Mouse (Mus musculus): ENCODE data around the gene Ralgps1. TPM values are rescaled to one million over a fixed set of nuclear protein-coding genes. Genes with fewer than 3 reads are reported as not detected.

The Ralgps1 gene
- polyA plus RNA-seq, 1 experiment, result 48.7 TPM

- H3K4me1 ChIP-seq (ENCODE audit: control insufficient read depth, insufficient read depth, low read length), result peaks cover 38% of the 10 kb centered on the region
- TF ChIP-seq POLR2A (IDR thresholded peaks at IDR 0.05; ENCODE audit: borderline replicate concordance, insufficient read depth, low read length), result no peak
- no peak for TF ChIP-seq CTCF (IDR thresholded peaks at IDR 0.05; ENCODE audit: borderline replicate concordance, insufficient read depth, low read depth, low read length)
- no peaks in the 10 kb centered on the region for H3K27me3 ChIP-seq (ENCODE audit: control insufficient read depth, insufficient read depth, low read length)
- DNase-seq, result peak in 1 of 2 experiments; percentile 38
- WGBS, result 36% methylated on average over 14 of the region's 14 CpGs
- no peak overlapping the region for H3K4me3 ChIP-seq (replicated peaks; ENCODE audit: insufficient read depth, low read depth, low read length)
- no peak overlapping the region for H3K27ac ChIP-seq (ENCODE audit: insufficient read depth, low read length)
Measured at GRCm38 (mm10) chr2:33205939-33206525, 165.3 kb downstream of the Ralgps1 start.

- 63% methylated on average over 5 of the region's 5 CpGs for WGBS
- no peak overlapping the region for H3K4me3 ChIP-seq (replicated peaks; ENCODE audit: insufficient read depth, low read depth, low read length)
- H3K27me3 ChIP-seq (ENCODE audit: control insufficient read depth, insufficient read depth, low read length), result no peaks in the 10 kb centered on the region
- no peak overlapping the region for H3K27ac ChIP-seq (ENCODE audit: insufficient read depth, low read length)
- TF ChIP-seq CTCF (IDR thresholded peaks at IDR 0.05; ENCODE audit: borderline replicate concordance, insufficient read depth, low read depth, low read length), result no peak
- TF ChIP-seq POLR2A (IDR thresholded peaks at IDR 0.05; ENCODE audit: borderline replicate concordance, insufficient read depth, low read length), result no peak
- peaks cover 42% of the 10 kb centered on the region for H3K4me1 ChIP-seq (ENCODE audit: control insufficient read depth, insufficient read depth, low read length)
- no peak for DNase-seq
Measured at GRCm38 (mm10) chr2:33204980-33205379, 166.3 kb downstream of the Ralgps1 start.

- Histone ChIP-seq H3K27ac (ENCODE audit: insufficient read depth, low read length) (no peak overlapping the region), H3K27me3 (ENCODE audit: control insufficient read depth, insufficient read depth, low read length) (no peaks in the 10 kb centered on the region), H3K4me3 (replicated peaks; ENCODE audit: insufficient read depth, low read depth, low read length) (no peak overlapping the region), H3K4me1 (ENCODE audit: control insufficient read depth, insufficient read depth, low read length) (peaks cover 45% of the 10 kb centered on the region)
- WGBS, result 49% methylated on average over 6 of the region's 6 CpGs
- TF ChIP-seq CTCF (IDR thresholded peaks at IDR 0.05; ENCODE audit: borderline replicate concordance, insufficient read depth, low read depth, low read length) (no peak), POLR2A (IDR thresholded peaks at IDR 0.05; ENCODE audit: borderline replicate concordance, insufficient read depth, low read length) (no peak)
- DNase-seq, result no peak
Measured at GRCm38 (mm10) chr2:33203284-33203683, 168.0 kb downstream of the Ralgps1 start.

GRCm38 (mm10) chr2:33200368-33201068 is 170.8 kb downstream of the Ralgps1 start:
- H3K4me1 ChIP-seq (ENCODE audit: control insufficient read depth, insufficient read depth, low read length), result peaks cover 33% of the 10 kb centered on the region
- peak overlapping the region; percentile 16; the same call in 1 of the 2 replicates for H3K27ac ChIP-seq (ENCODE audit: insufficient read depth, low read length)
- no peak overlapping the region for H3K4me3 ChIP-seq (replicated peaks; ENCODE audit: insufficient read depth, low read depth, low read length)
- no peaks in the 10 kb centered on the region for H3K27me3 ChIP-seq (ENCODE audit: control insufficient read depth, insufficient read depth, low read length)
- DNase-seq, result peak in 1 of 2 experiments; percentile 56
- TF ChIP-seq POLR2A (IDR thresholded peaks at IDR 0.05; ENCODE audit: borderline replicate concordance, insufficient read depth, low read length), result no peak
- no peak for TF ChIP-seq CTCF (IDR thresholded peaks at IDR 0.05; ENCODE audit: borderline replicate concordance, insufficient read depth, low read depth, low read length)
- WGBS, result 56% methylated on average over 14 of the region's 14 CpGs

GRCm38 (mm10) chr2:33189976-33190375 is 181.3 kb downstream of the Ralgps1 start:
- TF ChIP-seq CTCF (IDR thresholded peaks at IDR 0.05; ENCODE audit: borderline replicate concordance, insufficient read depth, low read depth, low read length) (no peak), POLR2A (IDR thresholded peaks at IDR 0.05; ENCODE audit: borderline replicate concordance, insufficient read depth, low read length) (no peak)
- H3K4me1 ChIP-seq (ENCODE audit: control insufficient read depth, insufficient read depth, low read length), result peaks cover 19% of the 10 kb centered on the region
- WGBS, result 48% methylated on average over 3 of the region's 3 CpGs
- no peaks in the 10 kb centered on the region for H3K27me3 ChIP-seq (ENCODE audit: control insufficient read depth, insufficient read depth, low read length)
- H3K27ac ChIP-seq (ENCODE audit: insufficient read depth, low read length), result no peak overlapping the region
- H3K4me3 ChIP-seq (replicated peaks; ENCODE audit: insufficient read depth, low read depth, low read length), result no peak overlapping the region
- no peak for DNase-seq

GRCm38 (mm10) chr2:33188925-33189670 is 182.2 kb downstream of the Ralgps1 start:
- DNase-seq, result no peak
- TF ChIP-seq POLR2A (IDR thresholded peaks at IDR 0.05; ENCODE audit: borderline replicate concordance, insufficient read depth, low read length) (no peak), CTCF (IDR thresholded peaks at IDR 0.05; ENCODE audit: borderline replicate concordance, insufficient read depth, low read depth, low read length) (no peak)
- 49% methylated on average over 6 of the region's 6 CpGs for WGBS
- Histone ChIP-seq H3K4me3 (replicated peaks; ENCODE audit: insufficient read depth, low read depth, low read length) (no peak overlapping the region), H3K4me1 (ENCODE audit: control insufficient read depth, insufficient read depth, low read length) (peaks cover 24% of the 10 kb centered on the region), H3K27ac (ENCODE audit: insufficient read depth, low read length) (no peak overlapping the region), H3K27me3 (ENCODE audit: control insufficient read depth, insufficient read depth, low read length) (no peaks in the 10 kb centered on the region)

GRCm38 (mm10) chr2:33187874-33188273 is 183.4 kb downstream of the Ralgps1 start:
- TF ChIP-seq POLR2A (IDR thresholded peaks at IDR 0.05; ENCODE audit: borderline replicate concordance, insufficient read depth, low read length) (no peak), CTCF (IDR thresholded peaks at IDR 0.05; ENCODE audit: borderline replicate concordance, insufficient read depth, low read depth, low read length) (no peak)
- WGBS, result 92% methylated on average over 2 of the region's 2 CpGs
- no peaks in the 10 kb centered on the region for H3K27me3 ChIP-seq (ENCODE audit: control insufficient read depth, insufficient read depth, low read length)
- H3K27ac ChIP-seq (ENCODE audit: insufficient read depth, low read length), result no peak overlapping the region
- H3K4me1 ChIP-seq (ENCODE audit: control insufficient read depth, insufficient read depth, low read length), result peaks cover 24% of the 10 kb centered on the region
- DNase-seq, result no peak
- H3K4me3 ChIP-seq (replicated peaks; ENCODE audit: insufficient read depth, low read depth, low read length), result no peak overlapping the region

Data from cerebellum, adult 2 months (tissue).